11 mouse cellular contexts compared by ENCODE assay signal in the genomic region with DNA sequence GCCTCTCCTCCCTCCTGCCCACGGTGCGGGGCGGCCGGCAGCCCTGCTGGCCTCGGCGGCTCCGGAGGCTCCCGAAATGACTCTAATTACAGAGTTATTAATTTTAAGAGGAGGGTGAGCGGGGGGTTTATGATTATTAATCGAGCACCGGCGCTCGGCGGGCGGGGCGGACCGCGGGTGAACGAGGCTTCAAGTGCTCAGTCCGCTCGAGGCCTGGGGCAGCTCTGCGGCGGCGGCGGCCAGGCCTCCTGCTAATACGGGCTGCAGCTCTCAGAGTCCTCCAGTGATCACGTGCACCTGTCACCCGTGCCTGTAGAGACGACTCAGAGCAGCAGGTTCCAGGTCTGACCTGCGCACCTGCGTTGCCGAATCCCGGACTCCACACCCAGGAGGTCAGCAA. TPM values are rescaled to one million over a fixed set of nuclear protein-coding genes. Genes with fewer than 3 reads are reported as not detected.
DNase-seq lines count a peak whose midpoint lies in the region; ATAC-seq and TF ChIP-seq lines count a peak whose summit lies in the region.
"Had no signal": no experiment of that assay in that cellular context is flagged by ENCODE, and none has a peak within 500 bp of the region (broad histone marks: within the 10 kb centered on the region; RNA-seq: fewer than 3 reads in every experiment).

No protein-coding gene starts in this region.

- under 1% methylated on average over 33 of the region's 33 CpGs for WGBS in intestine, embryonic 15.5 days
- under 1% methylated on average over 33 of the region's 33 CpGs for WGBS in intestine, postnatal 0 days
- under 1% methylated on average over 33 of the region's 33 CpGs for WGBS in hindbrain, embryonic 11.5 days
- WGBS in limb, embryonic 10.5 days: under 1% methylated on average over 33 of the region's 33 CpGs
- WGBS in stomach, embryonic 16.5 days: under 1% methylated on average over 32 of the region's 33 CpGs

- H3K36me3 ChIP-seq in intestine, embryonic 15.5 days: no peaks in the 10 kb centered on the region
- no peaks in the 10 kb centered on the region for H3K36me3 ChIP-seq in intestine, postnatal 0 days (ENCODE audit: control insufficient read depth, insufficient read depth)
- H3K36me3 ChIP-seq in hindbrain, embryonic 11.5 days (ENCODE audit: control insufficient read depth, insufficient read depth, low read length): no peaks in the 10 kb centered on the region
- H3K36me3 ChIP-seq in limb, embryonic 10.5 days: no peaks in the 10 kb centered on the region
- no peaks in the 10 kb centered on the region for H3K36me3 ChIP-seq in stomach, embryonic 16.5 days (ENCODE audit: control insufficient read depth, insufficient read depth, low read length)

- H3K9ac ChIP-seq in intestine, embryonic 15.5 days: no peak overlapping the region
- no peak overlapping the region for H3K9ac ChIP-seq in intestine, postnatal 0 days (ENCODE audit: low read depth, low read length)
- no peak overlapping the region for H3K9ac ChIP-seq in hindbrain, embryonic 11.5 days (ENCODE audit: low read depth, low read length)
- no peak overlapping the region for H3K9ac ChIP-seq in stomach, embryonic 16.5 days (ENCODE audit: low read length)

- H3K27me3 ChIP-seq in intestine, embryonic 15.5 days (replicated peaks): peaks cover 92% of the 10 kb centered on the region
- H3K27me3 ChIP-seq in intestine, postnatal 0 days (replicated peaks; ENCODE audit: control insufficient read depth, insufficient read depth, low read length): peaks cover 92% of the 10 kb centered on the region
- H3K27me3 ChIP-seq in hindbrain, embryonic 11.5 days (ENCODE audit: control insufficient read depth, insufficient read depth, low read length): peaks cover 76% of the 10 kb centered on the region
- peaks cover 97% of the 10 kb centered on the region for H3K27me3 ChIP-seq in limb, embryonic 10.5 days (ENCODE audit: low read depth, poor library complexity, severe bottlenecking)
- H3K27me3 ChIP-seq in stomach, embryonic 16.5 days (ENCODE audit: control insufficient read depth, insufficient read depth, low read length): peaks cover 94% of the 10 kb centered on the region

- no peak overlapping the region for H3K27ac ChIP-seq in intestine, embryonic 15.5 days
- H3K27ac ChIP-seq in intestine, postnatal 0 days (ENCODE audit: low read depth, low read length): no peak overlapping the region
- H3K27ac ChIP-seq in hindbrain, embryonic 11.5 days (ENCODE audit: low read depth, low read length): no peak overlapping the region
- H3K27ac ChIP-seq in limb, embryonic 10.5 days: no peak overlapping the region
- no peak overlapping the region for H3K27ac ChIP-seq in stomach, embryonic 16.5 days (ENCODE audit: low read length)

- H3K4me2 ChIP-seq in intestine, embryonic 15.5 days (replicated peaks): peak overlapping the region; percentile 35
- no peak overlapping the region for H3K4me2 ChIP-seq in intestine, postnatal 0 days (replicated peaks; ENCODE audit: low read depth)
- peak overlapping the region; percentile 28 for H3K4me2 ChIP-seq in hindbrain, embryonic 11.5 days (replicated peaks; ENCODE audit: low read depth, low read length)
- H3K4me2 ChIP-seq in stomach, embryonic 16.5 days (ENCODE audit: low read depth, low read length): 0 out of 2 replicates have a peak overlapping the region, but pooled peaks have one; percentile 12

- peak; percentile 55 for DNase-seq in hindbrain, embryonic 11.5 days (ENCODE audit: low spot score)
- DNase-seq in limb, embryonic 10.5 days (ENCODE audit: low spot score): peak; percentile 57
- DNase-seq in right cerebral cortex, adult 2 months (ENCODE audit: low spot score in 2 of 2): no peak
- DNase-seq in left cerebral cortex, adult 11 months (ENCODE audit: low spot score): no peak
- DNase-seq in gastrocnemius, postnatal 14 days: no peak
- DNase-seq: lung, adult 2 months; retina, postnatal 1 day had no signal

- no peak for TF ChIP-seq CTCF in intestine, postnatal 0 days (IDR thresholded peaks at IDR 0.05; ENCODE audit: low read depth)

- H3K9me3 ChIP-seq in intestine, embryonic 15.5 days: no peaks in the 10 kb centered on the region
- no peaks in the 10 kb centered on the region for H3K9me3 ChIP-seq in intestine, postnatal 0 days (ENCODE audit: control insufficient read depth)
- no peaks in the 10 kb centered on the region for H3K9me3 ChIP-seq in hindbrain, embryonic 11.5 days (ENCODE audit: control insufficient read depth, low read length)
- no peaks in the 10 kb centered on the region for H3K9me3 ChIP-seq in limb, embryonic 10.5 days (replicated peaks)
- no peaks in the 10 kb centered on the region; the same call in 1 of the 2 replicates for H3K9me3 ChIP-seq in stomach, embryonic 16.5 days (replicated peaks; ENCODE audit: control insufficient read depth, low read length)

- 0 out of 2 replicates have a peak, but pooled peaks cover 4% of the 10 kb centered on the region for H3K4me1 ChIP-seq in intestine, embryonic 15.5 days (replicated peaks)
- H3K4me1 ChIP-seq in intestine, postnatal 0 days (replicated peaks; ENCODE audit: control insufficient read depth, insufficient read depth, low read length): no peaks in the 10 kb centered on the region
- no peaks in the 10 kb centered on the region; the same call in 1 of the 2 replicates for H3K4me1 ChIP-seq in hindbrain, embryonic 11.5 days (replicated peaks; ENCODE audit: control insufficient read depth, insufficient read depth, low read length)
- H3K4me1 ChIP-seq in limb, embryonic 10.5 days: peaks cover 12% of the 10 kb centered on the region
- H3K4me1 ChIP-seq in stomach, embryonic 16.5 days (ENCODE audit: control insufficient read depth, insufficient read depth, low read length): no peaks in the 10 kb centered on the region

- intact Hi-C loops in gastrocnemius, postnatal 14 days (cut with DNase I; ENCODE audit: low total_unique reads): no loop called here

- no peak overlapping the region for H3K4me3 ChIP-seq in intestine, embryonic 15.5 days (replicated peaks)
- H3K4me3 ChIP-seq in intestine, postnatal 0 days (ENCODE audit: low read depth, low read length): no peak overlapping the region
- H3K4me3 ChIP-seq in hindbrain, embryonic 11.5 days (ENCODE audit: low read depth, low read length): 0 out of 2 replicates have a peak overlapping the region, but pooled peaks have one; percentile 10
- H3K4me3 ChIP-seq in limb, embryonic 10.5 days: peak overlapping the region; percentile 34
- H3K4me3 ChIP-seq in stomach, embryonic 16.5 days (replicated peaks; ENCODE audit: low read length): no peak overlapping the region
- H3K4me3 ChIP-seq: erythroblast, embryonic 14.5 days had no signal

- ATAC-seq in intestine, embryonic 15.5 days: no peak
- ATAC-seq in intestine, postnatal 0 days: no peak
- no peak for ATAC-seq in hindbrain, embryonic 11.5 days (ENCODE audit: low FRiP score)
- ATAC-seq in stomach, embryonic 16.5 days (ENCODE audit: insufficient read depth, low FRiP score): no peak

RNA-seq across cellular contexts. Expression of gene Pax2, which starts 21.2 kb away (rescaled TPM):
- 0.04 and 0.11 TPM in 2 replicates for polyA plus RNA-seq in intestine, embryonic 15.5 days (2015; fragmentation: Nextera tagmentation; extraction: Ambion mirVana)
- not detected in 2 replicates for polyA plus RNA-seq in intestine, postnatal 0 days (2015; fragmentation: Nextera tagmentation; extraction: Ambion mirVana)
- 9.3 and 11.1 TPM in 2 replicates for polyA plus RNA-seq in hindbrain, embryonic 11.5 days (2014; fragmentation: Nextera tagmentation; extraction: Ambion mirVana)
- 0.05 and 0.20 TPM in 2 replicates for polyA plus RNA-seq in limb, embryonic 10.5 days (2016; fragmentation: Nextera tagmentation; extraction: Ambion mirVana)
- not detected in 2 replicates for polyA plus RNA-seq in stomach, embryonic 16.5 days (2015; fragmentation: Nextera tagmentation; extraction: Ambion mirVana)
- not detected for total RNA-seq in gastrocnemius, postnatal 14 days (2021)
- polyA plus RNA-seq: erythroblast, embryonic 14.5 days; lung, adult 2 months had no signal

Comparison
In these comparisons a context has a peak if more than half of its experiments do, and no peak if none do; other contexts are left out.
1. H3K4me3 ChIP-seq: peak in hindbrain, embryonic 11.5 days (single experiment) and limb, embryonic 10.5 days (single experiment); none in intestine, embryonic 15.5 days (single experiment), intestine, postnatal 0 days (single experiment) and stomach, embryonic 16.5 days (single experiment).
2. DNase-seq: peak in hindbrain, embryonic 11.5 days (single experiment) and limb, embryonic 10.5 days (single experiment); none in right cerebral cortex, adult 2 months (0 of 2), left cerebral cortex, adult 11 months (single experiment) and gastrocnemius, postnatal 14 days (single experiment).